Mouse (Mus musculus) G1E (cell line): Measurements from ENCODE around the gene Dolk. TPM values are rescaled to one million over a fixed set of nuclear protein-coding genes. Genes with fewer than 3 reads are reported as not detected.

Source experiments
- ATAC-seq: 2 replicates; pipeline ENCODE4 v1.8.0; 2016; ENCODE audit warnings: mild to moderate bottlenecking; ENCODE audit not compliant: insufficient number of reproducible peaks, poor library complexity, low FRiP score, severe bottlenecking; ENCODE audit errors: extremely low read depth
- DNase-seq: peaks from one replicate; pipeline ENCODE4 v3.0.0; 2012; ENCODE audit warnings: low spot score
- H3K27me3 ChIP-seq: 2 replicates; pipeline ENCODE4 v1.6.1; 2012; ENCODE audit warnings: mild to moderate bottlenecking, low read length, inconsistent platforms; ENCODE audit not compliant: insufficient read depth
- H3K36me3 ChIP-seq: replicated peaks from 2 replicates; pipeline ENCODE3; 2012; ENCODE audit warnings: mild to moderate bottlenecking, inconsistent platforms
- H3K4me1 ChIP-seq: 2 replicates; pipeline ENCODE4 v1.6.1; 2012; ENCODE audit warnings: low read depth, low read length, inconsistent platforms, mixed read lengths; ENCODE audit not compliant: insufficient read depth
- H3K4me3 ChIP-seq: 2 replicates; pipeline ENCODE4 v1.5.1; 2012; ENCODE audit warnings: low read depth, mild to moderate bottlenecking, inconsistent platforms, low read length, moderate library complexity, mixed read lengths
- H3K9me3 ChIP-seq: replicated peaks from 2 replicates; pipeline ENCODE4 v1.6.1; 2012; ENCODE audit warnings: inconsistent platforms
- CTCF ChIP-seq: IDR thresholded peaks from 2 replicates; pipeline ENCODE4 v1.5.1; 2012; ENCODE audit warnings: low read depth, low read length, inconsistent platforms, mixed read lengths
- GATA1 ChIP-seq: IDR thresholded peaks from 2 replicates; pipeline ENCODE4 v1.6.1; 2012; ENCODE audit warnings: borderline replicate concordance, low read length, inconsistent platforms, mixed read lengths
- GATA2 ChIP-seq: IDR thresholded peaks from 2 replicates; pipeline ENCODE4 v1.6.1; 2012; ENCODE audit warnings: low read depth, low read length, inconsistent platforms, borderline replicate concordance
- POLR2AphosphoS5 ChIP-seq: IDR thresholded peaks from 2 replicates; pipeline ENCODE4 v1.6.1; 2012; ENCODE audit warnings: low read depth, low read length, inconsistent platforms; ENCODE audit not compliant: insufficient replicate concordance
- TAL1 ChIP-seq: conservative IDR thresholded peaks from 2 replicates; pipeline ENCODE4 v1.6.1; 2012; ENCODE audit warnings: low read depth, low read length, inconsistent platforms, mixed read lengths
- polyA plus RNA-seq: library from polyadenylated mRNA; stranded (reverse); fragments of >175 nt; gene quantifications from 2 replicates; pipeline ENCODE4 v1.2.3, GENCODE M21; 2012
- total RNA-seq, 2 experiments: library from RNA; stranded (forward) in 1 of 2; stranded (reverse) in 1 of 2; fragments of 200-1000 nt in 1 of 2; fragments of >200 nt in 1 of 2; fragmentation: Nextera tagmentation in 1 of 2; gene quantifications; 2 replicates each; pipeline ENCODE4 v1.2.3; 2014 to 2017

Dolk gene
- total and polyA plus RNA-seq, 3 experiments, result 5.0 to 16.1 (median 7.2) TPM

DNA sequence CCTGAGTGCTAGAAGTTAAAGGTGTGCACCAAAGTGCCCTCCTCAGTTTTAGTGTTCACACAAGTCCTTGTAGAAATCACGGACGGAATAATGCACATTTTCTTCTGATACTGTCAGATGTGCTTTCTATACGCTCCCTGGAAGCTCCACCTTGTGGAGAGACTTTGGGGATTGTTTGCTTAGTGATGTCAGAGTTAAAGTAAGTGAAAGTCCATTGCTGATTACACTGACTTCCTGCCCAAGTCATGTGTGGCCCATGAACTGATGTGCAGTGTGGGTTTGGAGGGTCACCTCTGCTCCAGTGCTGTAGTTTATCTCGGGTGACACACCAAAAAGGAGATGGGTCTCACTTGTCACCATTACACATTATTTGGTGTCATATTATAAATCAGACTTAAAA is 33.1 kb upstream of the Dolk start:
- Histone ChIP-seq H3K36me3 (peaks cover 95% of the 10 kb centered on the region), H3K4me1 (no peaks in the 10 kb centered on the region), H3K27me3 (no peaks in the 10 kb centered on the region), H3K9me3 (no peaks in the 10 kb centered on the region), H3K4me3 (no peak overlapping the region)
- TF ChIP-seq CTCF (no peak), GATA2 (no peak), POLR2AphosphoS5 (no peak), TAL1 (no peak), GATA1 (no peak)
- no peak for DNase-seq
- ATAC-seq, result no peak

GRCm38 (mm10) chr2:30316955-30317354 is 30.8 kb upstream of the Dolk start:
- Histone ChIP-seq H3K36me3 (peaks cover 95% of the 10 kb centered on the region), H3K4me1 (no peaks in the 10 kb centered on the region), H3K27me3 (no peaks in the 10 kb centered on the region), H3K9me3 (no peaks in the 10 kb centered on the region), H3K4me3 (no peak overlapping the region)
- TF ChIP-seq TAL1 (no peak), GATA2 (no peak), GATA1 (no peak), POLR2AphosphoS5 (no peak), CTCF (no peak)
- DNase-seq, result no peak
- ATAC-seq, result no peak

DNA sequence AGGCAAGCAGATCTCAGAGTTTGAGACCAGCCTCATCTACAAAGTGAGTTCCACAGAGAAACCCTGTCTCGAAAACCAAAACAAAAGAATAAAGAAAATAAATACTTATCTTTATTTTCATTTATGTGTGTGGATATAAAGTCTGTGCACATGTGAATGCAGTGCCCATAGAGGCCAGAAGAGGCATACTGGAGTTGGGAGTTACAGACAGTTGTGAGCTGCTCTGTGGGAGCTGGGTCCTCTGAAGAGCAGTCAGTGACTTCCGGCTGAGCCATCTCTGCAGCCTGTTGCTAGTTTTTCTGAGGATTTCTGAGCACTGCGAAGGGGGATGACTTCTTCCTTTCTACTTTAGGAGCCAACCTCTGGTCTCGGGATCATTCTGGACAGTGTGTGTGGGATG is 30.0 kb upstream of the Dolk start:
- Histone ChIP-seq H3K9me3 (no peaks in the 10 kb centered on the region), H3K27me3 (no peaks in the 10 kb centered on the region), H3K36me3 (peaks cover 93% of the 10 kb centered on the region), H3K4me1 (no peaks in the 10 kb centered on the region), H3K4me3 (no peak overlapping the region)
- DNase-seq, result no peak
- no peak for ATAC-seq
- TF ChIP-seq POLR2AphosphoS5 (no peak), TAL1 (no peak), GATA2 (no peak), CTCF (no peak), GATA1 (no peak)

GRCm38 (mm10) chr2:30311481-30311880 is 25.3 kb upstream of the Dolk start:
- TF ChIP-seq POLR2AphosphoS5 (no peak), TAL1 (no peak), CTCF (no peak), GATA1 (no peak), GATA2 (no peak)
- H3K4me1 ChIP-seq, result peaks cover 10% of the 10 kb centered on the region
- peaks cover 98% of the 10 kb centered on the region for H3K36me3 ChIP-seq
- H3K4me3 ChIP-seq, result no peak overlapping the region
- no peaks in the 10 kb centered on the region for H3K27me3 ChIP-seq
- H3K9me3 ChIP-seq, result no peaks in the 10 kb centered on the region
- DNase-seq (no peak), ATAC-seq (no peak)

GRCm38 (mm10) chr2:30309351-30309750 is 23.2 kb upstream of the Dolk start:
- ATAC-seq (no peak), DNase-seq (no peak)
- H3K4me3 ChIP-seq, result no peak overlapping the region
- H3K4me1 ChIP-seq, result peaks cover 10% of the 10 kb centered on the region
- H3K9me3 ChIP-seq, result no peaks in the 10 kb centered on the region
- TF ChIP-seq TAL1 (0 out of 2 replicates have a peak, but pooled peaks have one; percentile 5), GATA1 (no peak)
- peaks cover 98% of the 10 kb centered on the region for H3K36me3 ChIP-seq
- H3K27me3 ChIP-seq, result no peaks in the 10 kb centered on the region

- Histone ChIP-seq H3K4me1 (peaks cover 10% of the 10 kb centered on the region), H3K36me3 (peaks cover 100% of the 10 kb centered on the region), H3K9me3 (no peaks in the 10 kb centered on the region), H3K4me3 (no peak overlapping the region), H3K27me3 (no peaks in the 10 kb centered on the region)
- ATAC-seq (no peak), DNase-seq (no peak)
- TF ChIP-seq CTCF (no peak), TAL1 (no peak), GATA1 (no peak), POLR2AphosphoS5 (no peak), GATA2 (no peak)
Measured at GRCm38 (mm10) chr2:30306087-30306486, 20.0 kb upstream of the Dolk start.

- ATAC-seq (no peak), DNase-seq (no peak)
- TF ChIP-seq POLR2AphosphoS5 (no peak), GATA1 (no peak), CTCF (no peak), TAL1 (no peak)
- Histone ChIP-seq H3K27me3 (no peaks in the 10 kb centered on the region), H3K4me1 (no peaks in the 10 kb centered on the region), H3K36me3 (peaks cover 93% of the 10 kb centered on the region), H3K9me3 (no peaks in the 10 kb centered on the region), H3K4me3 (no peak overlapping the region)
Measured at GRCm38 (mm10) chr2:30299966-30300365, 13.8 kb upstream of the Dolk start.
